Mouse (Mus musculus): Measurements from ENCODE around the gene Dennd6b. TPM values are rescaled to one million over a fixed set of nuclear protein-coding genes. Genes with fewer than 3 reads are reported as not detected.

Gene Dennd6b
- polyA plus RNA-seq, 1 experiment from 2014 or later, result 19.0 TPM

GRCm38 (mm10) chr15:89144965-89145364 lies 51.3 kb downstream of the Dennd6b start:
- peaks cover 18% of the 10 kb centered on the region for H3K4me1 ChIP-seq (ENCODE audit: control insufficient read depth, insufficient read depth, low read length)
- no peaks in the 10 kb centered on the region for H3K36me3 ChIP-seq (ENCODE audit: control insufficient read depth, insufficient read depth)
- no peak overlapping the region for H3K27ac ChIP-seq (ENCODE audit: low read length)
- H3K9me3 ChIP-seq (replicated peaks; ENCODE audit: control insufficient read depth, low read length), result no peaks in the 10 kb centered on the region
- WGBS, result 79% methylated on average over 11 of the region's 11 CpGs
- peaks cover 62% of the 10 kb centered on the region for H3K27me3 ChIP-seq (ENCODE audit: control insufficient read depth, insufficient read depth, low read length)
- no peak overlapping the region for H3K4me3 ChIP-seq (ENCODE audit: low read length)
- no peak overlapping the region for H3K4me2 ChIP-seq (ENCODE audit: low read depth, low read length)
- no peak for ATAC-seq (replicated peaks; ENCODE audit: extremely low read depth, insufficient read depth, low FRiP score)
- H3K9ac ChIP-seq (ENCODE audit: low read length), result no peak overlapping the region

- Histone ChIP-seq H3K9me3 (replicated peaks; ENCODE audit: control insufficient read depth, low read length) (no peaks in the 10 kb centered on the region), H3K4me3 (ENCODE audit: low read length) (no peak overlapping the region), H3K27ac (ENCODE audit: low read length) (no peak overlapping the region), H3K4me1 (ENCODE audit: control insufficient read depth, insufficient read depth, low read length) (peaks cover 17% of the 10 kb centered on the region), H3K9ac (ENCODE audit: low read length) (no peak overlapping the region), H3K27me3 (ENCODE audit: control insufficient read depth, insufficient read depth, low read length) (peaks cover 62% of the 10 kb centered on the region), H3K36me3 (ENCODE audit: control insufficient read depth, insufficient read depth) (no peaks in the 10 kb centered on the region), H3K4me2 (ENCODE audit: low read depth, low read length) (no peak overlapping the region)
- 55% methylated on average over 2 of the region's 2 CpGs for WGBS
- ATAC-seq (replicated peaks; ENCODE audit: extremely low read depth, insufficient read depth, low FRiP score), result no peak
These were observed 53.2 kb downstream of the Dennd6b start for GRCm38 (mm10) chr15:89143134-89143533.

DNA sequence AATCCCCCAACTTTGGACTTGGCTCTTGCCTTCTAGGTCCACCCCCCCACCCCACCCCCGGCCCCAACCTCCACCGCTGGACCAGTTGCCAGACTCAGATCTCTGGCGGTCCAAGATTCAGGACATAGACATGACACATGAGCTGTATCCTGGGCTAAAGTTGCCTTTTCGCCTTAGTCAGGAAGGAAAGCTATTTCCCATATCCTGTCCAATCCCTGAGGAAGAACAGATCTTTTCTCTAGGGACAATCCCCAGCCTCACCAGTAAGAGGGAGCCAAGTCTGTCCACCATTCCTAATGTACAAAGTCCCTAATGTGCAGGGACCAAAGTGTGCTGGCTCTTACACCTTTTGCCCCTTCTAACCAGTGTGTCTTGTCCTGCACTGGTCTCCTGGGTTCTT lies 54.4 kb downstream of the Dennd6b start:
- no peak overlapping the region for H3K9ac ChIP-seq (ENCODE audit: low read length)
- peaks cover 51% of the 10 kb centered on the region for H3K27me3 ChIP-seq (ENCODE audit: control insufficient read depth, insufficient read depth, low read length)
- 56% methylated on average over 4 of the region's 4 CpGs for WGBS
- H3K4me3 ChIP-seq (ENCODE audit: low read length), result no peak overlapping the region
- no peaks in the 10 kb centered on the region for H3K9me3 ChIP-seq (replicated peaks; ENCODE audit: control insufficient read depth, low read length)
- ATAC-seq (replicated peaks; ENCODE audit: extremely low read depth, insufficient read depth, low FRiP score), result no peak
- peaks cover 25% of the 10 kb centered on the region for H3K4me1 ChIP-seq (ENCODE audit: control insufficient read depth, insufficient read depth, low read length)
- no peak overlapping the region for H3K27ac ChIP-seq (ENCODE audit: low read length)
- no peak overlapping the region for H3K4me2 ChIP-seq (ENCODE audit: low read depth, low read length)
- H3K36me3 ChIP-seq (ENCODE audit: control insufficient read depth, insufficient read depth), result no peaks in the 10 kb centered on the region

DNA sequence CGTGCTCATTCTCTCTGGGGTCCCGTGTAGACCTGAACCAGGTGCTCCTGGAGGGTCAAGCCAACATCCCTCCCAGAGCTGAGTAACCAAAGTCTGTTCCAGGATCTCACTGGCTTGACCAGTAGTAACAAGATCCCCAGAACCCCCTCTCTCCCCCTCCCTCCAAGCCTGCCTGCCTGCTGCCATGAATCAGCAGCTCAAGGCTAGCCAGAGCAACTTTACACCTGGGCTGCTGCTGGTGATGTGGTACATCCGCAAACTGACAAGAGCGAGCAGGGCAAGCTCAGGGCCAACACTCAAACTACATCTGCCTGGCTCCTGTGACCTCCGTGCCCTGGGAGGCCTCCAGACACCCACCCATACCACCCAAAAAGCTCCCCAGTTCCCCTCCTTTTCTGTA lies 54.9 kb downstream of the Dennd6b start:
- no peak overlapping the region for H3K9ac ChIP-seq (ENCODE audit: low read length)
- ATAC-seq (replicated peaks; ENCODE audit: extremely low read depth, insufficient read depth, low FRiP score), result no peak
- no peak overlapping the region for H3K4me3 ChIP-seq (ENCODE audit: low read length)
- peaks cover 20% of the 10 kb centered on the region for H3K4me1 ChIP-seq (ENCODE audit: control insufficient read depth, insufficient read depth, low read length)
- H3K27me3 ChIP-seq (ENCODE audit: control insufficient read depth, insufficient read depth, low read length), result peaks cover 48% of the 10 kb centered on the region
- H3K36me3 ChIP-seq (ENCODE audit: control insufficient read depth, insufficient read depth), result no peaks in the 10 kb centered on the region
- no peak overlapping the region for H3K4me2 ChIP-seq (ENCODE audit: low read depth, low read length)
- no peak overlapping the region for H3K27ac ChIP-seq (ENCODE audit: low read length)
- no peaks in the 10 kb centered on the region for H3K9me3 ChIP-seq (replicated peaks; ENCODE audit: control insufficient read depth, low read length)
- 27% methylated on average over 5 of the region's 5 CpGs for WGBS

GRCm38 (mm10) chr15:89140659-89141252 lies 55.5 kb downstream of the Dennd6b start, which contains the start of gene Mapk12:
Gene Mapk12 (minus strand): TSS chr15:89140703.
- under 1% methylated on average over 21 of the region's 21 CpGs for WGBS
- Histone ChIP-seq H3K4me2 (ENCODE audit: low read depth, low read length) (peak within 1 kb of the TSS; percentile 97), H3K9me3 (replicated peaks; ENCODE audit: control insufficient read depth, low read length) (no peaks in the 10 kb centered on the region), H3K27ac (ENCODE audit: low read length) (no peak within 1 kb of the TSS), H3K9ac (ENCODE audit: low read length) (peak within 1 kb of the TSS; percentile 76), H3K4me1 (ENCODE audit: control insufficient read depth, insufficient read depth, low read length) (peaks cover 18% of the 10 kb centered on the region), H3K36me3 (ENCODE audit: control insufficient read depth, insufficient read depth) (no peaks in the 10 kb centered on the region), H3K27me3 (ENCODE audit: control insufficient read depth, insufficient read depth, low read length) (peaks cover 41% of the 10 kb centered on the region), H3K4me3 (ENCODE audit: low read length) (peak within 1 kb of the TSS; percentile 67)
- peak; percentile 53; the same call in 1 of the 2 replicates for ATAC-seq (replicated peaks; ENCODE audit: extremely low read depth, insufficient read depth, low FRiP score)

GRCm38 (mm10) chr15:89140048-89140658 lies 56.1 kb downstream of the Dennd6b start:
- peak overlapping the region; percentile 97 for H3K4me2 ChIP-seq (ENCODE audit: low read depth, low read length)
- 0 out of 2 replicates have a peak, but pooled peaks have one; percentile 42 for ATAC-seq (replicated peaks; ENCODE audit: extremely low read depth, insufficient read depth, low FRiP score)
- peaks cover 18% of the 10 kb centered on the region for H3K4me1 ChIP-seq (ENCODE audit: control insufficient read depth, insufficient read depth, low read length)
- H3K27me3 ChIP-seq (ENCODE audit: control insufficient read depth, insufficient read depth, low read length), result peaks cover 35% of the 10 kb centered on the region
- H3K36me3 ChIP-seq (ENCODE audit: control insufficient read depth, insufficient read depth), result no peaks in the 10 kb centered on the region
- under 1% methylated on average over 53 of the region's 53 CpGs for WGBS
- no peaks in the 10 kb centered on the region for H3K9me3 ChIP-seq (replicated peaks; ENCODE audit: control insufficient read depth, low read length)
- peak overlapping the region; percentile 76 for H3K9ac ChIP-seq (ENCODE audit: low read length)
- H3K4me3 ChIP-seq (ENCODE audit: low read length), result peak overlapping the region; percentile 67
- H3K27ac ChIP-seq (ENCODE audit: low read length), result no peak overlapping the region

GRCm38 (mm10) chr15:89138531-89138930 lies 57.8 kb downstream of the Dennd6b start:
- Histone ChIP-seq H3K4me2 (ENCODE audit: low read depth, low read length) (no peak overlapping the region), H3K27me3 (ENCODE audit: control insufficient read depth, insufficient read depth, low read length) (peaks cover 24% of the 10 kb centered on the region), H3K4me1 (ENCODE audit: control insufficient read depth, insufficient read depth, low read length) (peaks cover 18% of the 10 kb centered on the region), H3K27ac (ENCODE audit: low read length) (no peak overlapping the region), H3K9me3 (replicated peaks; ENCODE audit: control insufficient read depth, low read length) (no peaks in the 10 kb centered on the region), H3K9ac (ENCODE audit: low read length) (no peak overlapping the region), H3K36me3 (ENCODE audit: control insufficient read depth, insufficient read depth) (no peaks in the 10 kb centered on the region), H3K4me3 (ENCODE audit: low read length) (no peak overlapping the region)
- ATAC-seq (replicated peaks; ENCODE audit: extremely low read depth, insufficient read depth, low FRiP score), result no peak
- 92% methylated on average over 6 of the region's 6 CpGs for WGBS

DNA sequence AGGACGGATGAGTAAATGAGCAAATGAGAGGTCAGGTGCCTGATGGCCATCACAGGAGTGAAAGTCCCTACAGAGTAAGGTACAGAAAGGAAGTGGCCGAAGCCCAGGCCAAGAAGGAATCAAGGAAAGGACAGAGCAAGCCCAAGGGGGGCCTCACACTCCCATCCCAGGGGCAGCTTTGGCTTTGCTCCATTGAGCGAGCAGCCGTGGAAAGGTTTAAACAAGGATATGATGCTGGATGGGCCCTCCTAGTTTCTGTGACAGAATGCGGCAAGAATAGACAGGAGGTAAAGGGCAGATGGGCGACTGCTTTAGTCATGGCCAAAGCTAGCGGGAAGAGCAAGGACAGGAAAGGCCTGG lies 58.3 kb downstream of the Dennd6b start:
- ATAC-seq (replicated peaks; ENCODE audit: extremely low read depth, insufficient read depth, low FRiP score), result no peak
- Histone ChIP-seq H3K27me3 (ENCODE audit: control insufficient read depth, insufficient read depth, low read length) (peaks cover 24% of the 10 kb centered on the region), H3K9ac (ENCODE audit: low read length) (no peak overlapping the region), H3K4me2 (ENCODE audit: low read depth, low read length) (no peak overlapping the region), H3K9me3 (replicated peaks; ENCODE audit: control insufficient read depth, low read length) (no peaks in the 10 kb centered on the region), H3K4me3 (ENCODE audit: low read length) (no peak overlapping the region), H3K27ac (ENCODE audit: low read length) (no peak overlapping the region), H3K36me3 (ENCODE audit: control insufficient read depth, insufficient read depth) (no peaks in the 10 kb centered on the region), H3K4me1 (ENCODE audit: control insufficient read depth, insufficient read depth, low read length) (peaks cover 18% of the 10 kb centered on the region)
- WGBS, result 76% methylated on average over 7 of the region's 7 CpGs

DNA sequence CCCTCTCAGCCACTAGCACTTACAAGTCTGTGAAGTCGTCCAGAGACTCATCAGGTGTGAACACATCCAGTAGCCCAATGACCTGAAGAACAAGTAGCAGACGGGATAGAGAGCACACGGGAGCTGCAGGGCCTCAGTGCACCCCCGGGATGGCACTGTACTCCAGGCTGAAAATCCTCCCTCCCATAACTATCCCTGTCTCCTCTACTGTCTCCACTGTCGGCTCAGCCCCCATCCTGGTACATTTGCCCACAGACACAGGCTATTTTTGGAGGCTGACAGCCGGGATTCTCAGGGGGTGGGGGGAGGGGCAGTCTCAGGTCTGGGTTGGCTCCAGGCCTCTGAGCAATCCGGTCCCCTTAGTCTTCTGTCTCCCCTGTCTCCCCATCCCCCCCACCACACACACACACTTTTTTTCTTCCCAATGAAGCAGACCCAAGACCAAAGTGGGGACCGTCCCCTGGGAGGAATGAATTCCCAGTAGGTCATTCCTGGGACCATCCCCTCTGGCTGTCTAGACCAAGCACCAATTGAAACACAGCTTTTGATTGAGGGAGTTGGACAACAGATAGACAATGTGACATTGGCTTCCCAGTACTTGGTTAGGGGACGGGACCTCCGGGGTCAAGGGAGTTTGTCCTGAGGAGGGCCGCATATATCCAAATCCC lies 58.8 kb downstream of the Dennd6b start:
- H3K4me3 ChIP-seq (ENCODE audit: low read length), result peak overlapping the region; percentile 22; the same call in 1 of the 2 replicates
- H3K4me2 ChIP-seq (ENCODE audit: low read depth, low read length), result peak overlapping the region; percentile 56
- no peak overlapping the region; the same call in 1 of the 2 replicates for H3K9ac ChIP-seq (ENCODE audit: low read length)
- H3K9me3 ChIP-seq (replicated peaks; ENCODE audit: control insufficient read depth, low read length), result no peaks in the 10 kb centered on the region
- H3K36me3 ChIP-seq (ENCODE audit: control insufficient read depth, insufficient read depth), result no peaks in the 10 kb centered on the region
- 47% methylated on average over 11 of the region's 11 CpGs for WGBS
- peak; percentile 39 for ATAC-seq (replicated peaks; ENCODE audit: extremely low read depth, insufficient read depth, low FRiP score)
- H3K27me3 ChIP-seq (ENCODE audit: control insufficient read depth, insufficient read depth, low read length), result peaks cover 19% of the 10 kb centered on the region
- peaks cover 18% of the 10 kb centered on the region for H3K4me1 ChIP-seq (ENCODE audit: control insufficient read depth, insufficient read depth, low read length)
- 0 out of 2 replicates have a peak overlapping the region, but pooled peaks have one; percentile 19 for H3K27ac ChIP-seq (ENCODE audit: low read length)

All from heart, embryonic 16.5 days (tissue).